Mouse (Mus musculus) CD4-positive, CD25-positive, alpha-beta regulatory T cell, adult 4 months (primary cell): ENCODE measurements at regions not wholly inside any gene's neighbourhood (a gene's known extent, or its start where the extent isn't known, plus 50 kb on each side); places are given as distances from the start of the nearest gene placed in this dataset.
A peak's percentile ranks its signal among the peaks of the same experiment; 100 is the strongest.

ENCODE experiments used
- ATAC-seq: one replicate; pipeline ENCODE4 v1.8.0; 2017

- ATAC-seq: no peak
Measured at GRCm38 (mm10) chr16:21320284-21320683, 102.6 kb upstream of the Vps8 start.

GRCm38 (mm10) chr16:21321188-21322070 lies 101.5 kb upstream of the Vps8 start:
- ATAC-seq: no peak

GRCm38 (mm10) chr16:21322437-21322836 lies 100.5 kb upstream of the Vps8 start:
- no peak for ATAC-seq

GRCm38 (mm10) chr16:21323446-21324034 lies 99.4 kb upstream of the Vps8 start:
- ATAC-seq: no peak

GRCm38 (mm10) chr16:21327969-21328368 lies 94.9 kb upstream of the Vps8 start:
- ATAC-seq: no peak

GRCm38 (mm10) chr16:21329199-21329598 lies 93.7 kb upstream of the Vps8 start:
- ATAC-seq: no peak

GRCm38 (mm10) chr16:21331229-21331628 lies 91.7 kb upstream of the Vps8 start:
- ATAC-seq: no peak

GRCm38 (mm10) chr16:21332411-21332810 lies 90.5 kb upstream of the Vps8 start:
- ATAC-seq: no peak

GRCm38 (mm10) chr16:21332862-21333222 lies 90.1 kb upstream of the Vps8 start:
- peak; percentile 66 for ATAC-seq

- peak; percentile 90 for ATAC-seq
Measured at GRCm38 (mm10) chr16:21333223-21333951, 89.5 kb upstream of the Vps8 start.

- no peak for ATAC-seq
Measured at GRCm38 (mm10) chr16:21339061-21339459, 83.9 kb upstream of the Vps8 start.

- ATAC-seq: no peak
Measured at GRCm38 (mm10) chr16:21339460-21340081, 83.3 kb upstream of the Vps8 start.

- no peak for ATAC-seq
Measured at GRCm38 (mm10) chr16:21340136-21340535, 82.8 kb upstream of the Vps8 start.

GRCm38 (mm10) chr16:21349869-21350268 lies 73.0 kb upstream of the Vps8 start:
- ATAC-seq: no peak

GRCm38 (mm10) chr16:21351289-21351688 lies 71.6 kb upstream of the Vps8 start:
- no peak for ATAC-seq

- no peak for ATAC-seq
Measured at GRCm38 (mm10) chr16:21353111-21353510, 69.8 kb upstream of the Vps8 start.

- no peak for ATAC-seq
Measured at GRCm38 (mm10) chr16:21353545-21353944, 69.4 kb upstream of the Vps8 start.

- no peak for ATAC-seq
Measured at GRCm38 (mm10) chr16:21355638-21356037, 67.3 kb upstream of the Vps8 start.

GRCm38 (mm10) chr16:21357433-21357832 lies 65.5 kb upstream of the Vps8 start:
- ATAC-seq: no peak

GRCm38 (mm10) chr16:21358313-21358920 lies 64.5 kb upstream of the Vps8 start:
- no peak for ATAC-seq

- no peak for ATAC-seq
Measured at GRCm38 (mm10) chr16:21359459-21359858, 63.5 kb upstream of the Vps8 start.

GRCm38 (mm10) chr16:21361406-21361805 lies 61.5 kb upstream of the Vps8 start:
- no peak for ATAC-seq
